Mouse (Mus musculus): Measurements from ENCODE around the gene Dcun1d1. TPM values are rescaled to one million over a fixed set of nuclear protein-coding genes. Genes with fewer than 3 reads are reported as not detected.

Gene Dcun1d1
- total and polyA plus RNA-seq, 3 experiments: 32.6 to 72.4 (median 42.3) TPM

DNA sequence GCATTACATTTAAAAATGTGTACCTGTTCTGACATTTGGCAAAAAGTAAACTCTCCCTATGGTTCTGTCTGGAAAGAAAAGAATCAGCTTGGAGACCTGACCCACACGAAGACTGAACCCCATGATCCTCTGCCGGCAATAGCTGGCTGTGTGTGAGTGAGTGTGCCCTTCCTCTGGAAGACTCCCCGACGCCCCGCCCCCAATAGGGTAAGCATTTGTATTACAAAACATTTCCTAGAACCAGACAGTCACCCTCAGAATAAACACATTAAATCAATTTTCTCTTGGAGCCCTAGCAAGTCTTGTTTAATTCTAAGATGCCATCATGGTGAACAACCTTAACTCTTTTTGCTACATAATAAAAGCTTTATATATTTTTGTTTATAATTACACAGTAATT is 44.1 kb downstream of the Dcun1d1 start:
- dilution Hi-C loops (cut with MboI; ENCODE audit: extremely low pct_ligation_motif_present, extremely low pct_unique_long_range_greater_than_20kb, low sequenced_read_pairs): no loop called here
- Histone ChIP-seq H3K27me3 (replicated peaks) (no peaks in the 10 kb centered on the region), H3K36me3 (replicated peaks in 1 of 2; ENCODE audit: control insufficient read depth in 1 of 2, insufficient read depth in 1 of 2, low read length in 1 of 2) (peaks cover 7 to 45% of the 10 kb centered on the region in 2 experiments), H3K4me3 (replicated peaks in 1 of 3; ENCODE audit: low read depth in 2 of 3, low read length in 2 of 3, poor library complexity in 1 of 3) (no peak overlapping the region), H3K4me2 (ENCODE audit: insufficient read depth, low read depth, poor library complexity, severe bottlenecking) (no peak overlapping the region), H3K9ac (ENCODE audit: insufficient read depth, low read depth) (no peak overlapping the region), H3K4me1 (ENCODE audit: control insufficient read depth in 1 of 2, insufficient read depth in 2 of 2) (no peaks in the 10 kb centered on the region), H3K79me2 (replicated peaks; ENCODE audit: control insufficient read depth, extremely low read depth, insufficient read depth, poor library complexity, severe bottlenecking) (no peaks in the 10 kb centered on the region), H3K27ac (ENCODE audit: insufficient read depth, low read depth) (no peak overlapping the region), H3K9me3 (replicated peaks; ENCODE audit: low read length) (no peaks in the 10 kb centered on the region)
- TF ChIP-seq TBP (conservative IDR thresholded peaks at IDR 0.05; ENCODE audit: low read depth, low read length) (no peak), NELFE (IDR thresholded peaks at IDR 0.05; ENCODE audit: low read depth, low read length) (no peak), NRF1 (IDR thresholded peaks at IDR 0.05; ENCODE audit: low read depth, low read length) (no peak), ZMIZ1 (IDR thresholded peaks at IDR 0.05; ENCODE audit: low read depth, low read length) (no peak)
- no peak for DNase-seq (ENCODE audit: extremely low read depth)
- in situ Hi-C loops (cut with MboI; ENCODE audit: low pct_ligation_motif_present, low pct_unique_long_range_greater_than_20kb, low sequenced_read_pairs): no loop called here

GRCm38 (mm10) chr3:35891123-35891522 is 46.1 kb downstream of the Dcun1d1 start:
- Histone ChIP-seq H3K27ac (ENCODE audit: insufficient read depth, low read depth) (no peak overlapping the region), H3K4me3 (replicated peaks in 1 of 3; ENCODE audit: low read depth in 2 of 3, low read length in 2 of 3, poor library complexity in 1 of 3) (no peak overlapping the region), H3K9me3 (replicated peaks; ENCODE audit: low read length) (no peaks in the 10 kb centered on the region), H3K9ac (ENCODE audit: insufficient read depth, low read depth) (no peak overlapping the region), H3K79me2 (replicated peaks; ENCODE audit: control insufficient read depth, extremely low read depth, insufficient read depth, poor library complexity, severe bottlenecking) (no peaks in the 10 kb centered on the region), H3K4me2 (ENCODE audit: insufficient read depth, low read depth, poor library complexity, severe bottlenecking) (no peak overlapping the region), H3K36me3 (replicated peaks in 1 of 2; ENCODE audit: control insufficient read depth in 1 of 2, insufficient read depth in 1 of 2, low read length in 1 of 2) (peaks cover 4 to 41% of the 10 kb centered on the region in 2 experiments), H3K27me3 (replicated peaks) (no peaks in the 10 kb centered on the region), H3K4me1 (ENCODE audit: control insufficient read depth in 1 of 2, insufficient read depth in 2 of 2) (no peaks in the 10 kb centered on the region)
- in situ Hi-C loops (cut with MboI; ENCODE audit: low pct_ligation_motif_present, low pct_unique_long_range_greater_than_20kb, low sequenced_read_pairs) (no loop called here), dilution Hi-C loops (cut with MboI; ENCODE audit: extremely low pct_ligation_motif_present, extremely low pct_unique_long_range_greater_than_20kb, low sequenced_read_pairs) (no loop called here)
- DNase-seq (ENCODE audit: extremely low read depth): no peak
- no peak for TF ChIP-seq CTCF (conservative IDR thresholded peaks at IDR 0.05 in 1 of 2, IDR thresholded peaks at IDR 0.05 in 1 of 2; ENCODE audit: low read depth in 2 of 2, low read length in 2 of 2)
- no peak for TF ChIP-seq KAT2A (IDR thresholded peaks at IDR 0.05; ENCODE audit: insufficient replicate concordance, low read length)
- no peak for TF ChIP-seq NRF1 (IDR thresholded peaks at IDR 0.05; ENCODE audit: low read depth, low read length)
- TF ChIP-seq E2F4 (IDR thresholded peaks at IDR 0.05; ENCODE audit: insufficient replicate concordance, low read depth, low read length): no peak
- no peak for TF ChIP-seq ETS1 (conservative IDR thresholded peaks at IDR 0.05; ENCODE audit: low read depth, low read length)

DNA sequence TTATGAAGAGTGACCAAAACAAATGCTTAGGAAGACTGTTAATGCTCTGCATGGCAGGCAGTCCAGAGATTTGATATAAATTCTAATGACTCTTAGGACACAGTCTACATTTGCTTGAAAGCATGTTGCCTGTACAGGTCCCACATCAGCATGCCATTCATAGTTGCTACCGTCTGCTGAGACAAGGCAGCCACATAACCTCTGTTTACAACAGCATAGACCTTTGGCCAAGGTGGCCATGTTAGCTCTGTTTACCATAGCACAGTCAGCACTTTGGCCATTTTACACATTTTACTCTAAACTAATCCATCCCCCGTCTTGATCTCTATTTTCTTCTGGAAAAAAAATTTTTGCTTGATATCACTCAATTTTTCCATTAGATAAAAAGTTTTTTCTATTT is 47.7 kb downstream of the Dcun1d1 start:
- Histone ChIP-seq H3K4me2 (ENCODE audit: insufficient read depth, low read depth, poor library complexity, severe bottlenecking) (no peak overlapping the region), H3K27me3 (replicated peaks) (no peaks in the 10 kb centered on the region), H3K4me1 (ENCODE audit: control insufficient read depth in 1 of 2, insufficient read depth in 2 of 2) (no peaks in the 10 kb centered on the region), H3K79me2 (replicated peaks; ENCODE audit: control insufficient read depth, extremely low read depth, insufficient read depth, poor library complexity, severe bottlenecking) (no peaks in the 10 kb centered on the region), H3K9me3 (replicated peaks; ENCODE audit: low read length) (no peaks in the 10 kb centered on the region), H3K4me3 (replicated peaks in 1 of 3; ENCODE audit: low read depth in 2 of 3, low read length in 2 of 3, poor library complexity in 1 of 3) (no peak overlapping the region), H3K9ac (ENCODE audit: insufficient read depth, low read depth) (no peak overlapping the region), H3K36me3 (replicated peaks in 1 of 2; ENCODE audit: control insufficient read depth in 1 of 2, insufficient read depth in 1 of 2, low read length in 1 of 2) (peaks cover 0 to 37% of the 10 kb centered on the region in 2 experiments), H3K27ac (ENCODE audit: insufficient read depth, low read depth) (no peak overlapping the region)
- TF ChIP-seq ZMIZ1 (IDR thresholded peaks at IDR 0.05; ENCODE audit: low read depth, low read length) (no peak), MAZ (IDR thresholded peaks at IDR 0.05; ENCODE audit: low read depth, low read length) (no peak), RCOR1 (conservative IDR thresholded peaks at IDR 0.05; ENCODE audit: low read depth, low read length) (no peak), CHD1 (IDR thresholded peaks at IDR 0.05; ENCODE audit: low read depth, low read length) (no peak), EP300 (IDR thresholded peaks at IDR 0.05; ENCODE audit: low read length) (no peak), JUND (conservative IDR thresholded peaks at IDR 0.05; ENCODE audit: low read depth, low read length) (no peak), GABPA (IDR thresholded peaks at IDR 0.05; ENCODE audit: insufficient replicate concordance, low read depth, low read length) (no peak), BHLHE40 (IDR thresholded peaks at IDR 0.05; ENCODE audit: low read depth, low read length) (no peak), POLR2A (IDR thresholded peaks at IDR 0.05; ENCODE audit: low read depth, low read length) (no peak), HCFC1 (IDR thresholded peaks at IDR 0.05; ENCODE audit: low read depth, low read length) (no peak), MAFK (IDR thresholded peaks at IDR 0.05; ENCODE audit: insufficient replicate concordance, low read length) (no peak), MXI1 (IDR thresholded peaks at IDR 0.05; ENCODE audit: low read depth, low read length) (no peak), NELFE (IDR thresholded peaks at IDR 0.05; ENCODE audit: low read depth, low read length) (no peak), SIN3A (IDR thresholded peaks at IDR 0.05; ENCODE audit: low read length) (no peak), ZC3H11A (IDR thresholded peaks at IDR 0.05; ENCODE audit: low read depth, low read length) (no peak), IRF4 (IDR thresholded peaks at IDR 0.05; ENCODE audit: low read depth, low read length) (no peak), MEF2A (IDR thresholded peaks at IDR 0.05; ENCODE audit: borderline replicate concordance, low read depth, low read length) (no peak)
- in situ Hi-C loops (cut with MboI; ENCODE audit: low pct_ligation_motif_present, low pct_unique_long_range_greater_than_20kb, low sequenced_read_pairs) (loop anchor here (10.0 kb wide), 1 partner anchor 195 kb away; no protein-coding TSS in a partner anchor), dilution Hi-C loops (cut with MboI; ENCODE audit: extremely low pct_ligation_motif_present, extremely low pct_unique_long_range_greater_than_20kb, low sequenced_read_pairs) (no loop called here)
- DNase-seq (ENCODE audit: extremely low read depth): no peak

Data from CH12.LX (cell line).